Mouse (Mus musculus) cerebellum, adult 11-12 months (tissue): ENCODE results near the gene Scn5a.

ENCODE experiments used
- DNase-seq: peaks from one replicate; pipeline ENCODE4 v3.0.0; 2022

The Scn5a gene

GRCm38 (mm10) chr9:119498885-119499284 is 79.9 kb downstream of the Scn5a start:
- no peak for DNase-seq

DNA sequence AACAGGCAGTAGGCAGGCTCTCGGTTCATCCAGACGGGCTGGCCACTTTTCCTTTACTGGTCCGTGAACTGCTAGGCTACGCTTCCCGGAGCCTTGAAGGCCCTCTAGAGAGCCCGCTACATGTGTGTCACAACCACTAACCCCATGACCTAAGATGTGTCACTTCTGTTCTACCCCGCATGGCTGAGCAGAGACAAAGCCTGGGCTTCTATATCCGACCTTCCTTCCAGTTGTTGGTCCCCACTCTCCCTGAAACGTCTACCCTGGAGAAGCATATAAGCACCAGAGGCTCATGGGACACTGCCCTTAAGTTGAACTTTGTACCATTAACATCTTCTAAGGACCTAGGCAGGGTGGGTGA is 80.6 kb downstream of the Scn5a start:
- no peak for DNase-seq

DNA sequence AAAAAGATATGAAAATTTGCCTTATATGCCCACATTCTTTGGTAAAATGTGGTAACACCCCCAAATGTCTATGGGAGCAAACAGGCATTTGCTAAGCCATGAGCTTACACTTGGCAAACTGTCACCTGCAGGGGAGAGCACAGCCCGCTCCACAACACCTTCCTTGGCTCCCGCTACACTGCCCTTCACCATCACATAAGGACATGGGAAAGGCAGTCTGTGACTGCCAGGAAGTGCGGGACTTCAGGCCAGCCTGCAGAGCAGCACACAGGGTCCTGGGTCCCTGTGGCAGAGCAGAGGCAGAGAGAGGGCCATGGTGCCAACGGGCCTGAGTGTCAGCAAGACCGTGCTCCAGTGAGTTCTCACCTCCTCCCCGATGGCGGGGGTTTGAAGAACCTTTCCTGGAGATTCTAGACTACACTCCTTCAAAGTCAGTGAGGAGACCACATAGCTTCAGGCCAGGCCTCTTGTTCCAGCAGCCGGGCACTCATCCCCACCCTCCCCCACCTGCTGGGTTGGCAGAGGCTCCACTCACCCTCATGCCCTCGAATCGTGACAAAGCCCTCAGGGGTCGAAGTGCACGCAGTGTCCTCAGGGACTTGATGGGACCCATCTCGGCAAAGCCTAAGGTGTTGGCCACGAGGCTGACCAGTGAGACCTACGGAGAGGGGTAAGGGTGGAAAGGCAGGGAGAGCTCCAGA is 81.1 kb downstream of the Scn5a start:
- no peak for DNase-seq

DNA sequence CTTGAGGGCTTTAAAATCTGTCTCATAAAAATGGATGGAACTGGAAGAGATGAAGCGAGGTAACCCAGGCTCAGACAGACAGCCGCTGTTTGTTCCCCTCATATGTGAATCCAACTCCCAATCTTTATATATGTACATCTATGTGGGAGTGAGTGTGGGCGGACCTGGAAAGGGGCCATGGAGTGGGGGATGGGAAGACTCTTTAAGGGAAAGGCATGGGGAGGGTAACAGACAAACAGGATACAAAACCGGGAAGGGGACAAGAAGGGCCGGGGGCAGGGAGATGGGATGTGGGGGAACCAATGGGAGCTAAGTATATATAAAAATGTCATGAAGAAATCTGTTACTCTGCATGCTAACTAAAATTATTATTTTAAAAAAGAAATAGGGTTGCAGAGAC is 81.9 kb downstream of the Scn5a start:
- DNase-seq, result no peak

DNA sequence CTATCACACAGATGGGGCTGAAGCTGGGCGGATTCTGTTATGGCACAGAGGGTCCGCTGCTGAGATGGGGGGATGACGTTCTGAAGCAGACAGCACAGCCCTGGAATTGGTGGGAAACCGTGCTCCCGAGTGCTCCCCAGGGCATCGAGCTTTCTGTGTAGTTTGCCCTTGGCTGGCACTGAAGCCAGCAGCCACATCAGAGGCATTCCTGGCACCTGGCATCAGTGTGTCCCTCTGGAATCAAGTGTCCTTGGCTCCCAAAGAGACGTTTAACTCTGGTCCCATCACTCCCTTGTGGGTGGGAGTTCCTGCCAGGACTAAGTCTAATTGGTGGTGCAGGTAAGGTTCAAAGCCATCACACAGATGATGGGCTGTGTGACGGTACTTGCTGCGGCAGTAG is 82.5 kb downstream of the Scn5a start:
- DNase-seq, result no peak

- no peak for DNase-seq
These were observed 93.9 kb downstream of the Scn5a start for GRCm38 (mm10) chr9:119484868-119485267.

DNA sequence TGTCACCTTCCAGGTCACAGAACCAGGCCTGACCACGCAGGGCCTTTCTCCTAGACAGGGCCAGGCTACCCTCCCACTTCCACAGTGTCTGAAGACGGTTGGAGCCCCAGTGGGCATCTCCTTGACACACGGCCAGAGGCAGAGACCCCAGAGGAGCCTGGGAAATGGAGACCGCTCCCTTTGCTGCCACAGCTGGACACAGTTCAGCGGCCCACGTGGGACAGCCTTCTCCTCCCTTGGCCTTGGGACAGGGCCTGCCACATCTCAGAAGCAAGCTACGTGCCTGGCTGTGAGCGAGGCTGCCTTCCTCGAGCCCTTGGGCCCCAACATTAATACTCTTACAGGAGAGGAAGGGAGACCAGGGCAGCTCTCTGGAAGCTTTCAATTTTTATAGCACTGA is 94.4 kb downstream of the Scn5a start:
- DNase-seq, result no peak

- peak; percentile 23 for DNase-seq
These were observed 95.1 kb downstream of the Scn5a start for GRCm38 (mm10) chr9:119483554-119484353.

DNA sequence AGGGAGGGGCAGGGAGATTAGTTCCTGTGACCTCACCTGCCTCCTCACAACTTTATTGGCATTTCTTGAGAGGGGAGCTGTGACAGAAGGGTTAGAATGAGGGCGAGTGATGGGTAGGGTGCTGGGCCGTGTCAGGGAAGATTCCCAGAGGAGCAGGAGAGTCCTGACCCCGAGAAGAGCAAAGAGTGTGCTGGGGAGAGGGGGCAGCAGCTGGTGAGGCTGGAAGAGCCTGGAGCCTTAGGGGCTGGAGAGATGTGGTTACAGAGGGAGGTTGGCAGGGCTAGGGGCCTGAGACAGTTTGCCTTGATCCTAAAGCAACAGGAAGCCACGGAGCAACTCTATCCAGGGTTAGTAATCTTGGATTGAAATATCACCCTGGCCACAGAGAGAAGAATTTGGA is 97.2 kb downstream of the Scn5a start:
- DNase-seq, result no peak

- DNase-seq, result no peak
These were observed 99.5 kb downstream of the Scn5a start for GRCm38 (mm10) chr9:119479297-119479696.

GRCm38 (mm10) chr9:119478345-119478744 is 100.5 kb downstream of the Scn5a start:
- peak; percentile 16 for DNase-seq

DNA sequence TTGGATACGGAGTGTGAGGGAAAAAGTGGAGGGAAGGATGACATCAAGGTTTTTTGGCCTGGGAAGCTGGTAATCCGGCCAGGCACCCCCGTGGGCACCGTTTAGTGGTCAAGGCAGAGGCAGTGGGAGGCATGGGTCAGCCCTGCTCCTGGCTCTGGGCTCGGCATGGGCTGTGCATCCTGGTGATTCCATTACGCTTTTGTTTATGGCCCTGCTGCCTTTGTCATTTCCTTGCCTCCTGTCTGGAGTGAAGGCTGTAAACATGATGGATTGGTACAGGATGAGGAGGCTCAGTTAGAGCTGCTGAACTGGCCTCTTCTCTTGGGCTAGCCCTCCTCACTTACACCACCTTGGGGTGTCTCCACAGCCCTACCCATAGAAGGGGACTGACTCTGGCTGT is 101.1 kb downstream of the Scn5a start:
- DNase-seq, result no peak

- no peak for DNase-seq
These were observed 103.9 kb downstream of the Scn5a start for GRCm38 (mm10) chr9:119474717-119475611.

GRCm38 (mm10) chr9:119473608-119474164 is 105.1 kb downstream of the Scn5a start:
- no peak for DNase-seq

GRCm38 (mm10) chr9:119473011-119473410 is 105.8 kb downstream of the Scn5a start:
- no peak for DNase-seq

- DNase-seq, result no peak
These were observed 106.4 kb downstream of the Scn5a start for GRCm38 (mm10) chr9:119472412-119472918.

- DNase-seq, result no peak
These were observed 109.0 kb downstream of the Scn5a start for GRCm38 (mm10) chr9:119469691-119470353.

DNA sequence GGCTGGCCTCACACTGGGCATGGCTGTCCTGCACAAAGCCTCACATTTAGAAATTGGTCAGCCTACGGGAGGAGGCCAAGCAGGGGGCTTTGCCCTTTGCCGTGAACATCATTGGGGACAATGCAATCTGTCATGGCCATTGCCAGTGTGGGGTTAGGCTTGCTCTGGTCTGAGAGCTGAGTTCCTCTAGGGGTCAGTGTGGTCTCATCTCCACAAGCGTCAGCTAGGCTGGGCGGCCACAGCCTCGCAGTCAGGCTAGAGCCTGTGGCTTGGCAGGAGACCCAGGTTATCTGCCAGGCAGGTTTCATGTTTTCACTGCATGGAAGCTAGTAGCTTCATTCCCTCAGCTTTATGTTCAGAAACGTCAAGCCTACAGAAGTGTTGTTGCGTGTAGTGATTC is 113.2 kb downstream of the Scn5a start:
- no peak for DNase-seq

GRCm38 (mm10) chr9:119465056-119465455 is 113.8 kb downstream of the Scn5a start:
- DNase-seq, result no peak

- no peak for DNase-seq
These were observed 118.4 kb downstream of the Scn5a start for GRCm38 (mm10) chr9:119460410-119460809.

DNA sequence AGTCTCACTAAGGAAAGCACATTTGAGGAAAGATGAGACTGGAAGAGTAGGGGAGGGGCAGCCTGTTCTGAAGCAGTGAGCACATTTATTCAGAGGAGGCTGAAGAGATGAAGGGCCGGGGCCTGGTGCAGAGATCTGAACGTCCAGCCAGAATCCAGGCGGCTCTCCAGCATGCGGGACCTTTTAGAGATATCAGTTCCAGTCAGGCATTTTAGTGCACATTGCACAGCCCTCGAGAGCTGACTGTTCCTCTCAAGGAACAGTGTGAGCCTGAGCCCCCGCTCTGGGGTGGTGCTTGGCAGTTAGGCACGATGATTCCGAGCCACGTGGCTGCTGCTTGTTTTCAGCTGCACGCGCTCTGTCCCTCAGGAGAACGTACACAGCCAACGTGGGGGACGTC is 121.7 kb downstream of the Scn5a start:
- DNase-seq, result no peak

- no peak for DNase-seq
These were observed 122.8 kb downstream of the Scn5a start for GRCm38 (mm10) chr9:119455967-119456366.
